Mouse (Mus musculus) ovary, postnatal 10 days (tissue): ENCODE measurements around the gene Wbp1.

ENCODE experiments used
- DNase-seq: peaks from one replicate; pipeline ENCODE4 v3.0.0; 2022; ENCODE audit warnings: low spot score

Gene Wbp1

GRCm38 (mm10) chr6:83116373-83117164 is 4.8 kb downstream of the Wbp1 start:
- DNase-seq = no peak

- DNase-seq = no peak
Measured at GRCm38 (mm10) chr6:83115682-83116372, 5.5 kb downstream of the Wbp1 start.

- peak; percentile 83 for DNase-seq
Measured at GRCm38 (mm10) chr6:83115011-83115671, 6.2 kb downstream of the Wbp1 start, which contains the start of gene Mogs. TSS of gene Mogs (plus strand) at chr6:83115496.

- DNase-seq = no peak
Measured at GRCm38 (mm10) chr6:83111510-83112136, 9.7 kb downstream of the Wbp1 start.

- peak; percentile 78 for DNase-seq
Measured at GRCm38 (mm10) chr6:83108762-83109668, 12.3 kb downstream of the Wbp1 start, which contains the start of gene Mrpl53. TSS of gene Mrpl53 (plus strand) at chr6:83109040.

- DNase-seq = no peak
Measured at GRCm38 (mm10) chr6:83107566-83108400, 13.6 kb downstream of the Wbp1 start.

GRCm38 (mm10) chr6:83104158-83104557 is 17.2 kb downstream of the Wbp1 start:
- DNase-seq = no peak

GRCm38 (mm10) chr6:83103130-83103650 is 18.2 kb downstream of the Wbp1 start:
- no peak for DNase-seq

GRCm38 (mm10) chr6:83101688-83102556 is 19.4 kb downstream of the Wbp1 start:
- DNase-seq = no peak

GRCm38 (mm10) chr6:83101316-83101687 is 20.1 kb downstream of the Wbp1 start, which contains the start of the genes Ccdc142 and Gm42688:
TSS of gene Ccdc142 (plus strand) at chr6:83101601.
TSS of gene Gm42688 (plus strand) at chr6:83101617.
- peak; percentile 66 for DNase-seq

GRCm38 (mm10) chr6:83098411-83098810 is 22.9 kb downstream of the Wbp1 start:
- no peak for DNase-seq

- DNase-seq = no peak
Measured at GRCm38 (mm10) chr6:83095968-83096367, 25.4 kb downstream of the Wbp1 start.

- DNase-seq = no peak
Measured at GRCm38 (mm10) chr6:83092416-83093127, 28.8 kb downstream of the Wbp1 start.

GRCm38 (mm10) chr6:83087926-83088260 is 33.5 kb downstream of the Wbp1 start:
- no peak for DNase-seq

GRCm38 (mm10) chr6:83087205-83087925 is 34.0 kb downstream of the Wbp1 start:
- no peak for DNase-seq

GRCm38 (mm10) chr6:83086121-83087035 is 35.0 kb downstream of the Wbp1 start, which contains the start of gene Lbx2:
TSS of gene Lbx2 (plus strand) at chr6:83086367.
- no peak for DNase-seq
